Mouse (Mus musculus) activated CD4-positive, CD25-positive, alpha-beta regulatory T cell, adult 4 months (primary cell): Measurements from ENCODE around the gene Adam11. TPM values are rescaled to one million over a fixed set of nuclear protein-coding genes. Genes with fewer than 3 reads are reported as not detected.
"Not testable (repeated sequence)": the region's sequence is repeated elsewhere in the genome, so short reads cannot be mapped to it uniquely, and the experiment has no call there.

ENCODE experiments used
- ATAC-seq: one replicate; pipeline ENCODE4 v1.8.0; 2017
- polyA plus RNA-seq, 2 experiments: library from polyadenylated mRNA; unstranded; fragments of 100-300 nt; shearing (Covaris generic); gene quantifications; one replicate each; pipeline ENCODE4 v1.2.1; 2017

Gene Adam11
- not detected for polyA plus RNA-seq

- no peak for ATAC-seq
Measured at GRCm38 (mm10) chr11:102761309-102762210, at the start of gene Adam11. Adam11 (plus strand) TSS chr11:102761439.

GRCm38 (mm10) chr11:102712411-102712810, 48.8 kb upstream of the Adam11 start:
- no peak for ATAC-seq

GRCm38 (mm10) chr11:102714578-102714977, 46.7 kb upstream of the Adam11 start:
- ATAC-seq: not testable (repeated sequence)

- ATAC-seq: no peak
Measured at GRCm38 (mm10) chr11:102716135-102716534, 45.1 kb upstream of the Adam11 start.

GRCm38 (mm10) chr11:102725574-102725973, 35.7 kb upstream of the Adam11 start:
- ATAC-seq: no peak

GRCm38 (mm10) chr11:102728614-102729013, 32.6 kb upstream of the Adam11 start:
- no peak for ATAC-seq

- ATAC-seq: no peak
Measured at GRCm38 (mm10) chr11:102729835-102730234, 31.4 kb upstream of the Adam11 start.

- ATAC-seq: no peak
Measured at GRCm38 (mm10) chr11:102731366-102731765, 29.9 kb upstream of the Adam11 start.

GRCm38 (mm10) chr11:102733146-102733545, 28.1 kb upstream of the Adam11 start:
- ATAC-seq: no peak

GRCm38 (mm10) chr11:102734961-102735360, 26.3 kb upstream of the Adam11 start:
- no peak for ATAC-seq

GRCm38 (mm10) chr11:102738046-102738445, 23.2 kb upstream of the Adam11 start:
- ATAC-seq: no peak

GRCm38 (mm10) chr11:102739278-102739966, 21.8 kb upstream of the Adam11 start:
- ATAC-seq: peak; percentile 43

GRCm38 (mm10) chr11:102740634-102741033, 20.6 kb upstream of the Adam11 start:
- ATAC-seq: no peak

- ATAC-seq: no peak
Measured at GRCm38 (mm10) chr11:102741129-102741950, 19.9 kb upstream of the Adam11 start.

GRCm38 (mm10) chr11:102742066-102742465, 19.2 kb upstream of the Adam11 start:
- no peak for ATAC-seq

- ATAC-seq: no peak
Measured at GRCm38 (mm10) chr11:102742843-102743242, 18.4 kb upstream of the Adam11 start.

GRCm38 (mm10) chr11:102744746-102745145, 16.5 kb upstream of the Adam11 start:
- ATAC-seq: no peak

- no peak for ATAC-seq
Measured at GRCm38 (mm10) chr11:102747866-102748265, 13.4 kb upstream of the Adam11 start.

GRCm38 (mm10) chr11:102748381-102748780, 12.9 kb upstream of the Adam11 start:
- no peak for ATAC-seq

- ATAC-seq: no peak
Measured at GRCm38 (mm10) chr11:102749712-102750111, 11.5 kb upstream of the Adam11 start.

- no peak for ATAC-seq
Measured at GRCm38 (mm10) chr11:102752896-102753590, 8.2 kb upstream of the Adam11 start.
